Mouse (Mus musculus) limb, embryonic 14.5 days (tissue): ENCODE measurements at regions not wholly inside any gene's neighbourhood (a gene's known extent, or its start where the extent isn't known, plus 50 kb on each side); places are given as distances from the start of the nearest gene placed in this dataset.
A peak's percentile ranks its signal among the peaks of the same experiment; 100 is the strongest.
"Not testable (repeated sequence)": the region's sequence is repeated elsewhere in the genome, so short reads cannot be mapped to it uniquely, and the experiment has no call there.

ENCODE experiments used
- ATAC-seq: fragments of 200-750 bp; cut with Nextera tagmentation; 2 replicates; pipeline ENCODE4 v1.8.0; 2017; ENCODE audit warnings: low read depth, moderate number of reproducible peaks, moderate TSS enrichment; ENCODE audit not compliant: low FRiP score
- DNase-seq: peaks from one replicate; pipeline ENCODE4 v3.0.0-alpha.2; 2015; ENCODE audit warnings: low spot score
- H3K27ac ChIP-seq: fragments of 300-500 bp; sonication (generic); replicated peaks from 2 replicates; pipeline ENCODE4 v1.5.1; 2014; ENCODE audit warnings: low read depth, mild to moderate bottlenecking, low read length, moderate library complexity, mixed read lengths
- H3K27me3 ChIP-seq: fragments of 300-500 bp; sonication (generic); 2 replicates; pipeline ENCODE4 v1.6.1; 2014; ENCODE audit warnings: low read length, mixed read lengths; ENCODE audit not compliant: control insufficient read depth, insufficient read depth
- H3K36me3 ChIP-seq: fragments of 300-500 bp; sonication (generic); 2 replicates; pipeline ENCODE4 v1.6.1; 2014; ENCODE audit warnings: mild to moderate bottlenecking, low read length, moderate library complexity, mixed read lengths; ENCODE audit not compliant: control insufficient read depth, insufficient read depth
- H3K4me1 ChIP-seq: fragments of 300-500 bp; sonication (generic); 2 replicates; pipeline ENCODE4 v1.6.1; 2014; ENCODE audit warnings: antibody characterized with exemption, low read length, mixed read lengths; ENCODE audit not compliant: control insufficient read depth, insufficient read depth
- H3K4me2 ChIP-seq: fragments of 300-500 bp; sonication (generic); replicated peaks from 2 replicates; pipeline ENCODE4 v1.6.1; 2014; ENCODE audit warnings: low read depth, mild to moderate bottlenecking, low read length, moderate library complexity; ENCODE audit not compliant: severe bottlenecking
- H3K4me3 ChIP-seq: fragments of 300-500 bp; sonication (generic); replicated peaks from 2 replicates; pipeline ENCODE4 v1.5.1; 2014; ENCODE audit warnings: low read length
- H3K9ac ChIP-seq: fragments of 300-500 bp; sonication (generic); 2 replicates; pipeline ENCODE4 v1.6.1; 2014; ENCODE audit warnings: mild to moderate bottlenecking, low read depth, low read length, moderate library complexity; ENCODE audit not compliant: severe bottlenecking
- H3K9me3 ChIP-seq: fragments of 300-500 bp; sonication (generic); 2 replicates; pipeline ENCODE4 v1.6.1; 2016; ENCODE audit warnings: low read length; ENCODE audit not compliant: control insufficient read depth
- POLR2A ChIP-seq: fragments of 200-500 bp; IDR thresholded peaks from 2 replicates; pipeline ENCODE4 v1.8.0; 2012; ENCODE audit warnings: inconsistent platforms, mild to moderate bottlenecking, moderate library complexity, borderline replicate concordance; ENCODE audit not compliant: insufficient read depth, insufficient read length; ENCODE audit errors: extremely low read depth
- WGBS: fragments of 180-500 bp; shearing (Covaris S2); extraction: QIAGEN DNeasy Blood & Tissue Kit; methylation state at CpG from one replicate; pipeline ENCODE4 v1.1.7; 2014; 5-methylcytosine and 5-hydroxymethylcytosine counted together

DNA sequence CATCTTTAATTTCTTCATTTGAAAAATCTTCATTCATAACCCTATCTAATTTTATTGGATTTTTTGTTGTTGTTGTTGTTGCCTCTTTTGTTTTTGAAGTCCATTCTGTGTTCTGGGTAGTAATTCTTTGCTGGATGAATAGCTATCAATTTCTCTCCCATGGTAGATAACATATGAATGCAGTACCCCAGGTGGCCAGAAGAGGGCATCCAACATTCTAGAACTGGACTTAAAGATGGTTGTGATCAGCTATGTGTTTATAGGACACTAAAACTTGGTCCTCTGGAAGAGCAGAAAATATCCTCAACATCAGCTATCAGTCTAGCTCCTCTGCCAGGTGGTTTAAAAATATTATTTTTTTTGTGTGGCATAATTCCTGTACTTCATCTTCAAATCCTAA lies 73.0 kb downstream of the Prl2c3 start:
- ATAC-seq, result not testable (repeated sequence)

DNA sequence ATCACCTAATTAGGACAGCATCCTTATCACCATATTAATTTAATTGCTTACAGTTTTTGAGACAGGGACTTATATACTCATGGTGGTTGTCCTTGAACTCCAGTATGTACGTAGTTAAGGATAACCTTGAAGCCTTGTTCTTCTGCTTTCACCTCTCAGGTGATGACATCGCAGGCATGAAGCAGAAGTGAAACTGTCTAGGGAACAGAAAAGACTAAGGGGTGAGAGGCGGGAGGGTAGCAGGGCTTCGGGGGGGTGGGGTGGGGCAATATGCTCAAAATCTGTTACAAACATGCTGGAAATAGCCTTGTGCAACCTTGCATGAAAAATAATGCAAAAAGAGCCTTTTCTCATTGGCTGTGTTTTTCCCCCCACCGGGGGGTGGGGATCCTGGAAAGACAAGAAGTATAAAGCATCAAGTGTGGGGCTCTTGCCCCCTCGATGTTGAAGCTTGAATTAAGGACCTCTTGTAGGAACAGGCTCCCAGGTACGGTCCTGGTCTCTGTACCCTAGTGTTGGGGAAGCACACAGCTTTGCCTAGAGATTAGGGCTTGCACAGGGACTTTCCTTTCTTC lies 81.8 kb downstream of the Prl2c3 start:
- not testable (repeated sequence) for H3K4me3 ChIP-seq, ATAC-seq, H3K4me1 ChIP-seq, H3K36me3 ChIP-seq, H3K9ac ChIP-seq, H3K27ac ChIP-seq, H3K4me2 ChIP-seq, H3K27me3 ChIP-seq, DNase-seq, H3K9me3 ChIP-seq
- 93% methylated on average over 7 of the region's 7 CpGs for WGBS

More for the DNA sequence above, 73.0 kb downstream of the Prl2c3 start:
- H3K9me3 ChIP-seq, H3K4me1 ChIP-seq, H3K4me3 ChIP-seq, H3K4me2 ChIP-seq, H3K9ac ChIP-seq, DNase-seq, H3K27ac ChIP-seq, H3K27me3 ChIP-seq, H3K36me3 ChIP-seq: not testable (repeated sequence)

DNA sequence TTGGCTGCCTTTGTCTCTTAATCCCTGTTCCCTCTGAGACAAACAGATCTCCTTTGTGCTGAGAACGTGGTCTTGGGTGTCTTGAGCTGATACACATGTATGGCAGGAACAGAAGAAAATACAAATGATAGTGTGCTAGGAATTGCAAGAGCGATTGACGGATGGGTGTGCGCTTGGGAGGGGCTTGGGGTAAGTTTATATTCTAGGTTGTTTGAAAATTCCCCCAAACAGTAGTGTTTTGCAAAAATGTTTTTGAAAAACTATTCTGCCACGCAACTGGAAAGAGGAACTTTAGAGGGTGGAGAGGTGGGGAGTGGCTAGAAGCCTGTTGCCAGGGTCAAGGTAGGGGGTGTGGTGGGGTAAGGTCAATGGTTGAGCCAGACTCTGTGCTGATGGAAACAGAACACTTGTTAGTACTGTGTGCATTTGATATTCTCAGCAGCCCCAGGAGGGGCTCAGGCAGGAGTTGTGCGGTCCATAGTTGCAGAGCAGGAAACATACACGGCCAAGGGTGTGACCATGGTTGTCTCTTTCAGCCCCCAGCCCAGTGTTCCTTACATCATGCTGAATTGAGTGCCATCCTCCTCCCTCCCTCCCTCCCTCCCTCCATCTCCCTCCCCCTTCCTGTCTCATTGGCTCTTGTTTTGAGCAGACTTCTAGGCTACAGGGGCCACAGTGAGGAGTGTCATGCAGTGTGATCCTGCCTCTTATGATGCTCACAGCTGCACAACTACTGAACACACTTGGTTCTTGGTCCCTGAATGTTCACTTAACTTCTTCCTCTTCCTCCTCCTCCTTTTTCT lies 88.2 kb downstream of the Prl2c3 start:
- no peaks in the 10 kb centered on the region for H3K4me1 ChIP-seq
- no peaks in the 10 kb centered on the region for H3K36me3 ChIP-seq
- no peak overlapping the region for H3K4me3 ChIP-seq
- H3K9ac ChIP-seq, result no peak overlapping the region
- no peak overlapping the region for H3K4me2 ChIP-seq
- no peaks in the 10 kb centered on the region for H3K9me3 ChIP-seq
- ATAC-seq, result no peak
- TF ChIP-seq POLR2A, result no peak
- WGBS, result 64% methylated on average over 7 of the region's 7 CpGs
- H3K27ac ChIP-seq, result no peak overlapping the region
- no peaks in the 10 kb centered on the region for H3K27me3 ChIP-seq
- DNase-seq, result no peak

DNA sequence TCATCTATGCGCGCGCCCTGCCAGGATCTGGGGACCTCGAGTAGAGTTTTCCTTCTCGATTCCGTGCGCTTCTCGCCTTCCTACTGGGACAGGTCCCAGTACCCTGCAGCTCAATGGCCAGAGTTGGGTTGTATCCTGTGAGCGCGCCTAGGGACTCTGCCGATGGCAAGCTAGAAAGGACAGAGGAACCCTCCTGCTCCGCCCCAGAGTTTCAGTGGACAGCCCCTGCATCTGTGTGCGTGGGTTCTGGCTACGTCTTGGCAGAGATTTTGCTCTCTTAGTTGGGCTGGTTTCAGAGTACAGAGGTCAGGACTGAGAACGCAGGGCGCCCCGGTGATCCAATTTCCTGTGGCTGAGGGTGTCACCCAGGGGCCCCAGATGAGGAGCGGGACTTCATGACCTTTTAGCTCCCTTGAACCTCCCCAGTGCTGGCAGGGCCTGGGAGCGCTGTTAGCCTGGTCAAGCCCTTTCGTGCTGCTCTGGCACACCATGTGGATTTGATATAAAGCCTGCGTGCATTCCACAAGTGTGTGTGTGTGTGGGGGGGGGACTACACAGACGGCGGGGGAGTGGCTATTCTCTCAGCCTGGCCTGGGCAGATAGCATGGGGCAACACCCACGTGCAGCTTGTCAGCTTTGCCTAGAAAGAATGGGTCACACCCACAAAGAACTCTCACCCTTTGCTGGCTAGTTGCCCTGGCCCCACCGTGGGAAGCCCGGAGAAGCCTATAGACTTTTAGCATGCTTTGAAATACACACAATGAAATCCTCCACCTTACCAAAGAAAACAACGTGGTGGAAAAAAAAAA lies 96.9 kb downstream of the Prl2c3 start:
- H3K9ac ChIP-seq, H3K4me2 ChIP-seq, H3K27me3 ChIP-seq, H3K36me3 ChIP-seq, DNase-seq, H3K4me3 ChIP-seq, H3K4me1 ChIP-seq, H3K9me3 ChIP-seq, H3K27ac ChIP-seq: not testable (repeated sequence)
- 2% methylated on average over 11 of the region's 27 CpGs for WGBS
- ATAC-seq, result peak; percentile 54

DNA sequence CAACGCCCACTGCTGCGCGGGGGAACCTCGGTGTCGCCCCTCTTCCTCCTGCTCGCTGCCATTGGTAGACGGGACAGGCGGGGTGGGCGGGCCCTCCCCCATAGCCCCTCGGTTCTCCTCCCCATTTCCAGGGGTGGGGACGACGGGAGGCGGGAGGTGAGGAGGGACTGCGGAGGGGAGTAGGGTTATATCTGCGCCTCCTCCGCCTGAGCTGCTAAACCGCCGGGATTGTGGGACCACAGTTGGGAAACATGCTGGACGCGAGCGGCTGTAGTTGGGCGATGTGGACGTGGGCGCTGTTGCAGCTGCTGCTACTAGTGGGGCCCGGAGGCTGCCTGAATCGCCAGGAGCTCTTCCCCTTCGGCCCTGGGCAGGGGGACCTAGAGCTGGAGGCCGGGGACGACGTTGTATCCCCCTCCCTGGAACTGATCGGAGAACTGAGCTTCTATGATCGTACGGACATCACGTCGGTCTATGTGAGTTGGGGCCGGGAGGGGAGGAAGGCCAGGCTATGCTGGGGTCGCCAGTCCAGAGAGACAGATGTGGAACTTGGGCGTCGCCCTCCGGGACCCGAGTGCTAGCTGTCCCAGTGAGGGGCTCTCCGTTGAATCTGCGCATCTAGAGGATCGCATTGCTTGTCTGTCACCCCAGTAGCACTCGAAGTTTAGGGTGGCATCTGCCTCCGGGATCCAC lies 97.6 kb downstream of the Prl2c3 start:
- H3K27me3 ChIP-seq, H3K4me1 ChIP-seq, H3K27ac ChIP-seq, H3K9me3 ChIP-seq, DNase-seq, H3K9ac ChIP-seq, H3K36me3 ChIP-seq: not testable (repeated sequence)
- Histone ChIP-seq H3K4me3 (peak overlapping the region; percentile 21), H3K4me2 (peak overlapping the region; percentile 21; the same call in 1 of the 2 replicates)
- WGBS, result 2% methylated on average over 8 of the region's 46 CpGs
- peak; percentile 89 for ATAC-seq

DNA sequence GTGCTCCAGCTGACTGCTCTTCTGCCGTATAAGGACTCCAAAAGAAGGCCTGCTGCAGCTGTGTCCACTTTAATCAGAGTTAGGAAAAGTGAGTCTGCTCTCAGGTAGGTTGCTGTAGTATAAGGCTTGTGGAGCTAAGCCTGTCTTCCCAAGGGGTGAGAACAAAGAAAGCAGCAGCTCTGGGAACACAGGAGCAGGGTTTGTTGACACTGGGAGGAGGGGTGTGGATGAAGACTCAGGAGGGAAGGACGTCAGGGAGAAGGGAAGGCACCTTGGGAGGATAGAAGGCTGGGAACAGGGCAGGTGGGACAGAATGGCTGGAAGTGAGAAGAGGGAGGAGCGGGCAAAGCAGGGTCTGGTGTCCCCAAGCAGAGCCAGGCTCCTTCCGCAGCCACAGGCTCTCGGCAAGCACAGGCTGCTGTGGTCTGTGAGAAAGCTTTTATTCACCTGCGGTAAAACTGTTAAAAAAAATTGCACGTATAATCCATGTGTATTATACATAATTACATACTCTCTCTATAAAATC lies 106.2 kb downstream of the Prl2c3 start:
- not testable (repeated sequence) for H3K36me3 ChIP-seq, ATAC-seq
- 21% methylated on average over 3 of the region's 7 CpGs for WGBS

DNA sequence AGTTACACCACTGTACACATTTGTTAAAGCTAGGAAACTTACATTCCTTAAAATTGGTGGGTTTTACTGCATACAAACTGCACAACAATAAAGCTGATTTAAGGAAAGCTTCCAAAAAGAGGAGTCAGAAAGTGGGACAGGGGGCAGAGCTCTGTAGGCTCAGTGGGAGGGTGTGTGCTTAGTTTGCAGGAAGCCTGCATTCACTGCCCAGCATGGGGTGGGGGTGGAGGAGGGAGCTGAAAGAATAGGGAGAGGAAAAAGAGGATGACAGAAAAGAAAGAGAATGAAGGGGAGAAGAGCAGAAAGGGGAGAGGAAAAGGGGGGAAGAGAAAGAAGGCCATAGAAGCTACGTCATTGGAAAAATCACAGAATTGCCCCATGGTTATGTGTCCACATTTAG lies 111.1 kb downstream of the Prl2c3 start:
- not testable (repeated sequence) for H3K4me3 ChIP-seq, H3K36me3 ChIP-seq, H3K9ac ChIP-seq, H3K4me2 ChIP-seq, H3K27me3 ChIP-seq, DNase-seq, H3K27ac ChIP-seq, ATAC-seq, H3K4me1 ChIP-seq, H3K9me3 ChIP-seq
- WGBS, result no CpG with 5 or more reads among the region's 1 CpGs

More for the DNA sequence above, 106.2 kb downstream of the Prl2c3 start:
- H3K27ac ChIP-seq, H3K4me1 ChIP-seq, H3K4me2 ChIP-seq, H3K27me3 ChIP-seq, DNase-seq, H3K9ac ChIP-seq, H3K4me3 ChIP-seq, H3K9me3 ChIP-seq: not testable (repeated sequence)
